Mouse (Mus musculus) cortical plate, adult 2 months (tissue): Measurements from ENCODE around the gene Gm19345.

Experiments
- CTCF ChIP-seq: fragments of 200-500 bp; IDR thresholded peaks from 2 replicates; pipeline ENCODE4 v1.5.1; 2011; ENCODE audit warnings: mild to moderate bottlenecking, control low read depth, low read length; ENCODE audit not compliant: insufficient read depth; ENCODE audit errors: extremely low read depth
- POLR2A ChIP-seq: fragments of 200-500 bp; IDR thresholded peaks from 2 replicates; pipeline ENCODE4 v1.6.1; 2011; ENCODE audit warnings: mild to moderate bottlenecking, low read length, control low read depth; ENCODE audit not compliant: insufficient read depth; ENCODE audit errors: extremely low read depth

DNA sequence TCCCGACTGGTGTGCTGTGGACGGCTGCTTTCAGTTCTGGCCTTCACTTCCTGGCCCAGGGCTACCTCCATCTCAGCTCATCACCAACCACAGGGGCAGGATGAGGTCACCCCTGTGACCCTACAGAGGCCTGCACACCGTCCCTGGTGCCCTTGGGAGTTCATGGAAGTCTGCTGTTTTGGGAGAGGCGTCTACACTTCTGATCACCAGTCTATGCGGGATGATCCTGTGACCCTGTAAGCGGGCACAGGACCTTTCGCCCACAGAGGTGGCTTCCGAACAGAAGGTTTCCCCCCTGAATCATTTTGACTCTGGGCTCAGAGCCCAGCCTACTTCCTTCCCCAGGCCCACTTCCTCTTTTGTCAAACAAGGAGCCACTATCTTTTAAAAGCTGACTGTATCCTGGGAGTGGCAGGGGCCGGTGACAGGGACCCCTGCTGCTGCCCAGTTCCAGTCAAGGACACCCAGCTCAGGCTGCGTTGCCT is 19.4 kb downstream of the Gm19345 start:
- no peak for TF ChIP-seq CTCF
- TF ChIP-seq POLR2A, result no peak
